Mouse (Mus musculus) stomach, postnatal 0 days (tissue): ENCODE results near the gene Hoxa5. TPM values are rescaled to one million over a fixed set of nuclear protein-coding genes. Genes with fewer than 3 reads are reported as not detected.

Experiments
- ATAC-seq: fragments of 200-750 bp; cut with Nextera tagmentation; 2 replicates; pipeline ENCODE4 v1.8.0; 2017; ENCODE audit not compliant: low FRiP score, low TSS enrichment
- DNase-seq: peaks from one replicate; pipeline ENCODE4 v3.0.0-alpha.2; 2016; ENCODE audit warnings: low spot score
- H3K27ac ChIP-seq: fragments of 300-500 bp; sonication (generic); replicated peaks from 2 replicates; pipeline ENCODE4 v1.5.1; 2014; ENCODE audit warnings: mild to moderate bottlenecking, control low read depth
- H3K27me3 ChIP-seq: fragments of 300-500 bp; sonication (generic); 2 replicates; pipeline ENCODE4 v1.6.1; 2014; ENCODE audit warnings: low read length; ENCODE audit not compliant: control insufficient read depth, insufficient read depth
- H3K36me3 ChIP-seq: fragments of 300-500 bp; sonication (generic); 2 replicates; pipeline ENCODE4 v1.6.1; 2014; ENCODE audit warnings: low read length, mixed read lengths; ENCODE audit not compliant: control insufficient read depth, insufficient read depth
- H3K4me1 ChIP-seq: fragments of 300-500 bp; sonication (generic); replicated peaks from 2 replicates; pipeline ENCODE4 v1.6.1; 2014; ENCODE audit warnings: antibody characterized with exemption; ENCODE audit not compliant: control insufficient read depth, insufficient read depth
- H3K4me2 ChIP-seq: fragments of 300-500 bp; sonication (generic); replicated peaks from 2 replicates; pipeline ENCODE4 v1.6.1; 2014; ENCODE audit warnings: low read depth, mild to moderate bottlenecking, control low read depth, moderate library complexity
- H3K4me3 ChIP-seq: fragments of 300-500 bp; sonication (generic); 2 replicates; pipeline ENCODE4 v1.5.1; 2014; ENCODE audit warnings: low read depth, low read length, control low read depth
- H3K9ac ChIP-seq: fragments of 300-500 bp; sonication (generic); 2 replicates; pipeline ENCODE4 v1.6.1; 2014; ENCODE audit warnings: mild to moderate bottlenecking, low read length, control low read depth, mixed read lengths
- H3K9me3 ChIP-seq: fragments of 300-500 bp; sonication (generic); 2 replicates; pipeline ENCODE4 v1.6.1; 2016; ENCODE audit warnings: low read length; ENCODE audit not compliant: control insufficient read depth
- CTCF ChIP-seq: IDR thresholded peaks from 2 replicates; pipeline ENCODE4 v1.5.1; 2016; ENCODE audit warnings: antibody characterized with exemption, low read depth, mild to moderate bottlenecking, moderate library complexity
- EP300 ChIP-seq: optimal IDR thresholded peaks from 2 replicates; pipeline ENCODE3; 2016; ENCODE audit warnings: antibody characterized with exemption
- WGBS: fragments of 180-500 bp; shearing (Covaris S2); extraction: QIAGEN DNeasy Blood & Tissue Kit; methylation state at CpG from one replicate; pipeline ENCODE4 v1.1.7; 2014; 5-methylcytosine and 5-hydroxymethylcytosine counted together
- polyA plus RNA-seq: library from polyadenylated mRNA; unstranded; fragments of >200 nt; fragmentation: Nextera tagmentation; extraction: Ambion mirVana; gene quantifications from 2 replicates; pipeline ENCODE4 v1.2.1, GENCODE M21; 2015

Gene Hoxa5
- polyA plus RNA-seq, 1 experiment from 2014 or later: 8.4 TPM

DNA sequence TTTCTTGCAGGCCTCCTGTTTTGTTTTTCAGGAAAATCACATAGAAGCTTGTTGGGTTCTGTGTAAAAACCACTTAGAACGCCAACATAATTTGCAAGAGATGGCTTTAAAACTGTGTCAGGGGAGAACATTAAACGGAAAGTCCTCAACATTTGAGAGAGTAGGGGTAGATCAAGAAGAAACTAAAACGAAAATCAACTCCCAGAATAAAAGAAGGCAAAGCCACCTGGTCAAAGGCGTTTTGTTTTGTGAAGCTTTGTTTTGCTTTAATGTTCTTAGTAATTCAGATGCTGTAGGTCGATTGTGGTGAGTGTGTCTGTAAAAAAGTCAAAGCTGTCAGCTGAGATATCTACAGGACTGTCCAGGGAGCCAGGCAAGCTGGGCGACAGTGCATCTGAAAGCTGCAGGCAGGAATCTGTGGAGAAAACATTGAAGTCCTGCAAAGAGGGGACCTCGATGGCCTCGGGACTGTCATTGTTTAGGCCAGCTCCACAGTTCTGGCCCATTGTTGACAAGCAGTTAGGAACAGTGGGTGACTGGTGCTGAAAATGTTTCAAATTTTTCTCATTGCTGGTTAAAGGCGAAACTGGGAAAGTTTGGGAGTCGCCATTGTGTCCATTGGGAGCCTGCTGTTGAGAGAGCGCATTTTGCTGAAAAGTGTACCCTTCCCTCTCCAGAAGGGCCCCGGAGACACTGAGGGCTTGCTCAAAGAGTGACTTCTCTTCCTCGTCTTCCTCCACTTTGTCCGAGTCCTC, 41.6 kb downstream of the Hoxa5 start:
- H3K4me2 ChIP-seq: peak overlapping the region; percentile 77
- TF ChIP-seq CTCF: no peak
- TF ChIP-seq EP300: no peak
- no peaks in the 10 kb centered on the region for H3K4me1 ChIP-seq
- DNase-seq (no peak), ATAC-seq (no peak)
- no peaks in the 10 kb centered on the region for H3K36me3 ChIP-seq
- peak overlapping the region; percentile 65 for H3K4me3 ChIP-seq
- 25% methylated on average over 14 of the region's 14 CpGs for WGBS
- H3K27ac ChIP-seq: peak overlapping the region; percentile 96
- H3K27me3 ChIP-seq: no peaks in the 10 kb centered on the region; the same call in 1 of the 2 replicates
- H3K9me3 ChIP-seq: no peaks in the 10 kb centered on the region
- H3K9ac ChIP-seq: peak overlapping the region; percentile 89

DNA sequence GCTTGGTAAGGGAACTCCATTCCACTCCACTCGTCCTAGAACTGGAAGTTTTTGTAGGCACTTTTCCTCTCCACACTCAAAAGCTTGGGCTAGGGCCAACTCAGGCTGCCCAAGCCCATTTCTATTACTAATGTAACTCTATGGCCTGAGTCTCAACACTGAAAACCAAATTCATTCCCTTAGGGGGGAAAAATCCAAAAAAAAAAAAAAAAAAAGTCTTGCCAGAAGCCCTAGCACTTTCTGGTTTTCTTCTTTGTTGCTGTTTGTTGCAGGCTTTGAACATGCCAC, 42.4 kb downstream of the Hoxa5 start:
- Histone ChIP-seq H3K9me3 (no peaks in the 10 kb centered on the region), H3K27ac (0 out of 2 replicates have a peak overlapping the region, but pooled peaks have one; percentile 3), H3K9ac (peak overlapping the region; percentile 4; the same call in 1 of the 2 replicates), H3K27me3 (no peaks in the 10 kb centered on the region; the same call in 1 of the 2 replicates), H3K4me3 (peak overlapping the region; percentile 65; the same call in 1 of the 2 replicates), H3K4me2 (peak overlapping the region; percentile 77), H3K4me1 (no peaks in the 10 kb centered on the region), H3K36me3 (no peaks in the 10 kb centered on the region)
- 23% methylated on average over 1 of the region's 1 CpGs for WGBS
- DNase-seq: no peak
- no peak for ATAC-seq
- TF ChIP-seq CTCF: no peak
- no peak for TF ChIP-seq EP300

DNA sequence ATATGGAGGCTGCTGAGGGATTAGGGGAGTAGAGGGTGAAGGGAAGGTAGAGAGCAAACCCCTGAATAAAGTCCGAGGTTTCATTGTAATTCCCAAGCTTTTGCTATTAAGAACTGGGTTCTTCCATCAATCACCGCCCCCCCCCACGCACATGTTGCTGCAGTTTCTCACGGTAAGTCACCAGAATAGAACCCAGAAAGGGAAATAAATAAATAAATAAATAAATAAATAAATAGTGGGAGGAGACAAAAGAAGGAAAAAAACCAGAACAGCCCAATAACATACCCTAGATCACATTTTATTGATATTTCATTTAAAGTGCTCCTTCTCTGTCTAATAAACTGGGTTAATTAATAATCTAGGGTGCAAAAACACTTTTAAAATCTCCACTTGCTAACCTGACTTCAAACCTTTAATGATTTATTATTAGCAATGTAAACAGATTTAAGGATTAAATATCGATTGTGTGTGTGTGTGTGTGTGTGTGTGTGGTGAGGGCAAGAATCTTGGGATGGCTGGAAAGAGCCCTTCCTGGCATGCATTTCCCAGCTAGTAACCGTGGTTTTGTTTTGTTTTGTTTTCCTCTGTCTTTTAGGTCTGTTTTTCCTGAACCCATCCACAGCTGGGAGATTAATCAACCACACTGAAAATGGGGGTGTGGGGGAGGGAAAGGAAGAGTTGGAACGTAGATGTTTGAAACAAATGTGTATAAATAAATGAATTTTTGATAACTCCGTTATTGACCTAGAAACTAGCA, 42.9 kb downstream of the Hoxa5 start:
- Histone ChIP-seq H3K9me3 (no peaks in the 10 kb centered on the region), H3K27me3 (no peaks in the 10 kb centered on the region; the same call in 1 of the 2 replicates), H3K9ac (peak overlapping the region; percentile 4; the same call in 1 of the 2 replicates), H3K27ac (peak overlapping the region; percentile 79), H3K4me2 (peak overlapping the region; percentile 91), H3K4me3 (peak overlapping the region; percentile 70), H3K4me1 (no peaks in the 10 kb centered on the region), H3K36me3 (no peaks in the 10 kb centered on the region)
- TF ChIP-seq EP300 (no peak), CTCF (no peak)
- DNase-seq: no peak
- no peak for ATAC-seq
- WGBS: 20% methylated on average over 8 of the region's 8 CpGs

DNA sequence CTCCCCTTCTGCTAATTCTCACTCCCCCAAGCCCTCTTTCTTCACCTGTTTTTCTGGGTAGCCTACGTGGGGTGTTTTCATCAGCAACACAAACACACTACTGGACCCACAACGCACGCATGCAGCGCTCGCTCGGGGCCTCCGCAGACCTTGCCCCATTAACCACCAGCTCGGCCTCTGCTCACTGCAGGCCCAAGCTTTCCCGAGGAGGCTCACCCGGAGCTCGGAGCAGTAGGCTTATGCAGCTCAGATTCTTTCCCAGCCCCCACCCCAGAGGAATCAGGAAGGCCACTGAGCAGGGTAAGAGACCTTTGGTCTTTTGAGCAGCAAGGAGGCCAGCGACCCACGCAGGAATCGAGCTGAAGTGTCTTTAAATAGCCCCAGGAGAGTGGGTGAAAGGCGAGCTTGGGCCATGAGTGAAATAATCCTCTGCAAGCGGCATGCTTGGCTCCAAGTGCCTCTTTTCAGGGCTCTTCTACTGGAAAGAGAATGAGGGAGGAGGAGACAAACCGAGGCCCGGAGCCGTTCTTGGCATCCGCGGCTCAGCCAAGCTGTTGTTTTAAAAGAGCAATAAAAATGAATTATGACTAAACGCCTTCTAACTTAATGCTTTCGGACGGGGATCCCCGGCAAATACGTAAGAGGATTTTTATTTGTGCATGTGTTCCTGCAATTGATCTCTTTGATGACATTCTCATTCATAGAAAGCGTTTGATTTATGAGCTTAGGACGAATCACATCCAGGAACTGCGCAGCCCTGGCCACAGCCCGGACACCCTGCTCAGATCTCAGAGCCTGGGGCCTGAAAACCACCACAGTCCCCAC, 43.7 kb downstream of the Hoxa5 start:
- Histone ChIP-seq H3K36me3 (no peaks in the 10 kb centered on the region), H3K9ac (peak overlapping the region; percentile 39), H3K27ac (peak overlapping the region; percentile 79), H3K9me3 (no peaks in the 10 kb centered on the region), H3K27me3 (no peaks in the 10 kb centered on the region; the same call in 1 of the 2 replicates), H3K4me1 (no peaks in the 10 kb centered on the region), H3K4me3 (peak overlapping the region; percentile 70), H3K4me2 (peak overlapping the region; percentile 91)
- no peak for DNase-seq
- no peak for TF ChIP-seq EP300
- no peak for TF ChIP-seq CTCF
- peak; percentile 27; the same call in 1 of the 2 replicates for ATAC-seq
- 8% methylated on average over 30 of the region's 30 CpGs for WGBS

DNA sequence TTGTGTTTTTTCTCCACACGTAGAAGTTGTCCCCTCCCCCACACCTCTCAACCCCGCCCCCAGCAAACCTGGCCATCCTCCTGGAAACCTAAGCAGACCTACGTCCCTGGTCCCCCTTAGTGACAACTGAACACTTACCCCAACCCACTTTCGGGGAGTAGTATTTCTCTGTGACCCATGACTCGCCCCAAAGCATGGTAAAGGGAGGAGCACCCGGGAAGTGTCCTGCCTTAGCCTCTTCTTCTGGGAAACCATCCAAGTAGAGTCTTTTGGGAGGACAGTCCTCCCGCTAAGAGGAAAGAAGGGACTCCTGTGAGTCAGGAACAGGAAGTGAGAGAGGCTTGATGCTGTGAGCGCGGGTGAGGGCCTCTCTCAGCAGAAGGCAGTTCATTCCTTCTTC, 44.4 kb downstream of the Hoxa5 start:
- Histone ChIP-seq H3K4me1 (no peaks in the 10 kb centered on the region), H3K9ac (peak overlapping the region; percentile 39), H3K36me3 (no peaks in the 10 kb centered on the region), H3K27me3 (no peaks in the 10 kb centered on the region; the same call in 1 of the 2 replicates), H3K9me3 (no peaks in the 10 kb centered on the region), H3K27ac (peak overlapping the region; percentile 79), H3K4me2 (peak overlapping the region; percentile 91), H3K4me3 (peak overlapping the region; percentile 70)
- 14% methylated on average over 9 of the region's 9 CpGs for WGBS
- DNase-seq: no peak
- no peak for ATAC-seq
- TF ChIP-seq EP300 (no peak), CTCF (no peak)
